Mouse (Mus musculus) brain, adult 2 months (tissue): Measurements from ENCODE around the gene 4930519P11Rik.

ENCODE experiments used
- DNase-seq: peaks from one replicate; pipeline ENCODE4 v3.0.0; 2011; ENCODE audit warnings: low read depth, low spot score

4930519P11Rik gene

DNA sequence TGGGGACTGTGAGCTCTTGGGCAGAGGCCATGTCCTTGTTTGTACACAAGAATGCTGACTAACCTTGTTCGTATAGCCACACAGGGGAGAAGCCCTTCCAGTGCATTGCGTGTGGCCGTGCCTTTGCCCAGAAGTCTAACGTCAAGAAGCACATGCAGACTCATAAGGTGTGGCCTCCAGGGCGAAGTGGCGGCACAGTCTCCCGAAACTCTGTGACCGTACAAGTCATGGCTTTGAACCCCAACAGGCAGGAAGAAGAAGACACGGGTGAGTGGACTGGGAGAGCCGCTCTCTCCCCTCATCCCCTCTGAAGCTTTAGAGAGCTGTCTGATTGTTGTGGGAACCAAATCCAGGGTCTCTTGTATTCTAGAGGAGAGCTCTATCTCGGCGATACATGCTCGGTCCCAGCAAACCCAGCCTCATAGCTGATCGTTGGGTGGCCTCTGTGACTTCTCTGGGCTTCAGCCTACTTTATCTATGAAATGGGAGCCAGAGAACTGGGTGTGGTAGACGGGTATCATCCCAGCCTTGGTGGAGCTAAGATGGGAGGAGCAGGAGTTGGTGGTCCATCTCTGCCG is 19.1 kb upstream of the 4930519P11Rik start:
- DNase-seq: no peak

DNA sequence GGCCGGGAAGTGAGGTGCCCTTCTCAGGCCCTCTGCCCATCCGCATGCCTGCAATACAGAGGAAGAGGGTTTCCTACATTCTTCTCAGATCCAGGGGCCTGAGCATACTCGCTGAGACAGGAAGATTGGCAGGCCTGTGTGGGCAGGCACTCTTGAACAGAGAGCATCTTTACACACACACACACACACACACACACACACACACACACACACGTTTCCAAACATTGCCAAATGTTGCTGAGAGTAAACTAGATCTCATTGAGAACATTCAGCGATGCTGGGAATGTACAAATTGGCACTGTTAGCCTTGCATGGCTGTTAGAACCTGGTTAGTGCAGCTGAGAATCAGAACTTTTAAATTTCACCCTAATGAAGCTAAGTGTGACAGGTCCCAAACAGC is 17.3 kb upstream of the 4930519P11Rik start:
- DNase-seq: peak; percentile 29

- no peak for DNase-seq
Observed at GRCm38 (mm10) chr2:154624137-154624536, 10.9 kb upstream of the 4930519P11Rik start.

DNA sequence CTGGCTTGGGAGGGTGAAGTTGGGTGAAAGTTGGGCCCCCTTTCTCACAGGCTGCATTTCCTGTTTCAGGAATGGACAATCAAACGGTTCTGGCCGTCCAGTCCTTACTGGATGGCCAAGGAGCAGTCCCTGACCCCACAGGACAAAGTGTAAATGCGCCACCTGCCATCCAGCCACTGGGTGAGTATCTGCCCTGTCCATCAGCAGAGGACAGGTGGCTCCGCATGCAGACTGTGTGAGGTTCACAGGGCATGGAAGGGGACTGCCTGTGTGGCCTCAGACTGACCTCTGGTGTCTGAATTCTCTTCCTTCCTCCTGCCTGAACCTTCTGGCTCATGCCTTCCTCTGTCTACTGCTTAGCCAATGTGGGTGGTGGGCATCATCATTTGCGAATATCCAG is 8.4 kb upstream of the 4930519P11Rik start:
- DNase-seq: no peak

GRCm38 (mm10) chr2:154617061-154617460 is 3.8 kb upstream of the 4930519P11Rik start:
- no peak for DNase-seq

GRCm38 (mm10) chr2:154615674-154616073 is 2.4 kb upstream of the 4930519P11Rik start:
- DNase-seq: no peak

GRCm38 (mm10) chr2:154614841-154615576 is 1.8 kb upstream of the 4930519P11Rik start:
- DNase-seq: peak; percentile 83

DNA sequence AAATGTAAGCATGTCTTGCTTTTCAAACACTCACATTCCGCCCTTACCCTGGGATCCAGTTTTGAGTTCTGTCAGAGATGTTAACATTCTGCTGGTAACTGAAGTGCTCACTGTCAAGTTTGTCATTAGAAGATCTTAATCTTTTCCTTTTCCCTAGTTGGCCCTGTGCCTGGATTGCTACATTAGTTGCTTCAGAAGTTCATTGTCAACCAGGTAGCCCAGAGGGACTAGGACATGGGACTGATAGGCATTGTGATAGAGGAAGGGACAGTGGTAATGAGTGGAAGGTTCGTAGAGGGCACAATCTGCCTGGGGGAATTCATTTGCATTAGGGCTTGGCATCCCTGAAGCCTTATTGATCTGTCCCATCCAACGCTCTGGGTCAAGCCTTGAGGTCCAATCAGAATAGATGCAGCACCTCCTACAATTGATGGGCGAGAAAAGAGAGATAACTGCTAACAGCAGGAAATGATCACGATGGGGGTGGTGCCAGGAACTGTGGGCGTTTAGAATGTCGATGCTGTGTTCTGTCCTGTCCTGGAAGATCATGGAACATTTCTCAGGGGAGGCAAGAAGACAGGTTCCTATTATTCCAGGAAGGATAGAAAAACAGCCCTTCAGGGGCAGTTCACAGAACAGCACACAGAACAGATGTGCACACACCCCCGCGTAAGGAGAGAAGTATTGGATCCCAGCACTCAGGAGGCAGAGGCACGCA is 4.0 kb downstream of the 4930519P11Rik start:
- no peak for DNase-seq

GRCm38 (mm10) chr2:154606965-154607364 is 6.3 kb downstream of the 4930519P11Rik start:
- no peak for DNase-seq

- no peak for DNase-seq
Observed at GRCm38 (mm10) chr2:154604156-154604555, 9.1 kb downstream of the 4930519P11Rik start.

DNA sequence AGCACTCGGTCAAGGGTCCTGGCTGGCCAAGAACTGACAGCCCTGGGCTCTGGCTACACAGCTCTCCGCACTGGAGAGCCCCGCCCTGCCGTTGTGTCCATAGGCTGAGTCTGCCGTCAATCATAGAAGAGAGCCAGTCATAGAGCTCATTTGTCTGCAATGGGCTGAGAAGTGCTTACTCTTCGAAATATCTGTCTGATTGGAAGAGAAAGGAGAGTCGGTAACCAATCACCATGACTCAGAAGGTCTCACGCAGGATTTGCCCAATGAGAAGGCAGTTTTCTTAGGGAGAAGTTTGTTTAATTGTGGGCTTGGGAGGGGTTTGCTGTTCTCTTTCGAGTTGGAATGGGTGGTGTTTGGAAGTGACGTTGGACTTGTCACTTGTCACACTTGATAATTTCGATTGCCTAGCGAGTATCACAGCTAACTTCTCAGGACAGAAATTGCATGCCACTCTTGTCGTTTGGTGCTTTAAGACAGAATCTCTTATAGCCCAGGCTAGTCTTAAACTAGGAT is 9.5 kb downstream of the 4930519P11Rik start, which contains the start of gene Pxmp4:
Gene Pxmp4 (minus strand): TSS at position 71 of the 516 bp plus-strand sequence.
- DNase-seq: peak; percentile 99

GRCm38 (mm10) chr2:154603007-154603637 is 10.1 kb downstream of the 4930519P11Rik start:
- DNase-seq: no peak

- no peak for DNase-seq
Observed at GRCm38 (mm10) chr2:154601324-154601723, 11.9 kb downstream of the 4930519P11Rik start.

DNA sequence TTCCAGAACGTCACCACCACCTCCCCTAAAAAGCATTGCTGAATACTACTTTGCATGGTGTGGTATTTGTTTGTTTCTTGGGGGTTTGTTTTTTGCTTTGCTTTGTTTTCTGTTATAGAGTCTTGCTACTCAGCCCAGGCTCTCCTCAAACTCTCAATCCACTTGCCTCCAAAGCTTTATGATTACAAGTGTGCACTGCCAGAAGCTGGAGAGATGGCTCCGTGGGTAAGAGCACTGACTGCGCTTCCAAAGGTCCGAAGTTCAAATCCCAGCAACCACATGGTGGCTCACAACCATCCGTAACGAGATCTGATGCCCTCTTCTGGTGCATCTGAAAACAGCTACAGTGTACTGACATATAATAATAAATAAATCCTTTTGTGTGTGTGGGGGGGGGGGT is 12.7 kb downstream of the 4930519P11Rik start:
- no peak for DNase-seq

- DNase-seq: no peak
Observed at GRCm38 (mm10) chr2:154597399-154597798, 15.8 kb downstream of the 4930519P11Rik start.

DNA sequence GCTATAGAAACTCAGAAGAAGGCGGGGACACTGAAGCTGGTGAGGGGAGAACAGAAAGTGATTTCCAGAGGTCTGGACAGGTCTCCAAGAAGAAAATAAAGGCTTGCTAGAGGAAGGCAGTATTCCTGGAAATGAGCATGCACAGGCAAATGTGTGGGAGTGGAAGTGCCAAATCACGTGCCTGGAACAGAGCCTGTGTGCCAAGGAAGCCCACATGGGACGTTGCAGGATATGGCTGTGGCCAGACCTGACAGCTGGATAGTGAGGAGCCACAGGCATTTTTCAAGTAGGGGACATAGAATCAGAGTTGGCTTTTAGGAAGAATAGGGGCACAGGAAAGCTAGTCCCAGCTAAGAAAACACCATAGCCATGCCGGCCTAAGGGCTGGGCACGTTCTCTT is 17.5 kb downstream of the 4930519P11Rik start:
- DNase-seq: peak; percentile 63

GRCm38 (mm10) chr2:154593025-154593424 is 20.2 kb downstream of the 4930519P11Rik start:
- peak; percentile 51 for DNase-seq

- DNase-seq: no peak
Observed at GRCm38 (mm10) chr2:154591239-154591638, 22.0 kb downstream of the 4930519P11Rik start.

DNA sequence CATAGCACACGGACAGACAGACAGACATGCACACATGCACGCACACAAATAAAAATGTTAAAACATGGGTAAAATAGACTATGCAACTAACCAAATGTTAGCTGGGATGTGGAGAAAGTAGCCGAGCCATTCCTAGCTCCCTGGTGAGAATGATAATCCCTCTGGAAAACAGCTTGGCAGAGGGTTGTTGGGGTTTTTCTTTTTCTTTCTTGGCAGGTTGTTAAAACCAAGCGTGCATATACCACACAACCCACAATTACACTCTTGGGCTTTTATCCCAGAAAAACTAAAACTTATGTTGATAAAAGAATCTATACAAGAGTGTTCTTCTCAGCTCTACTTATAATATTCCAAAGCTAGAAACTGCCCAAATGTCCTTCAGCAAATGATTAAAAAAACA is 24.2 kb downstream of the 4930519P11Rik start:
- peak; percentile 70 for DNase-seq

GRCm38 (mm10) chr2:154586405-154586804 is 26.8 kb downstream of the 4930519P11Rik start:
- peak; percentile 41 for DNase-seq

GRCm38 (mm10) chr2:154584931-154585601 is 28.2 kb downstream of the 4930519P11Rik start:
- DNase-seq: peak; percentile 33
